Mouse (Mus musculus) cortical plate, adult 2 months (tissue): ENCODE results near the gene Zfp1.

Experiments used
- CTCF ChIP-seq: fragments of 200-500 bp; IDR thresholded peaks from 2 replicates; pipeline ENCODE4 v1.5.1; 2011; ENCODE audit warnings: mild to moderate bottlenecking, control low read depth, low read length; ENCODE audit not compliant: insufficient read depth; ENCODE audit errors: extremely low read depth
- POLR2A ChIP-seq: fragments of 200-500 bp; IDR thresholded peaks from 2 replicates; pipeline ENCODE4 v1.6.1; 2011; ENCODE audit warnings: mild to moderate bottlenecking, low read length, control low read depth; ENCODE audit not compliant: insufficient read depth; ENCODE audit errors: extremely low read depth

- no peak for TF ChIP-seq CTCF
- TF ChIP-seq POLR2A, result no peak
Measured at GRCm38 (mm10) chr8:111614786-111615701, 28.2 kb upstream of the Zfp1 start.
